Mouse (Mus musculus) stomach, embryonic 14.5 days (tissue): ENCODE results near the gene Gtpbp10. TPM values are rescaled to one million over a fixed set of nuclear protein-coding genes. Genes with fewer than 3 reads are reported as not detected.

Experiments
- ATAC-seq: fragments of 200-750 bp; cut with Nextera tagmentation; 2 replicates; pipeline ENCODE4 v1.8.0; 2017; ENCODE audit warnings: low read depth, moderate TSS enrichment; ENCODE audit not compliant: insufficient number of reproducible peaks, insufficient read depth, low FRiP score
- H3K27ac ChIP-seq: fragments of 300-500 bp; sonication (generic); 2 replicates; pipeline ENCODE4 v1.5.1; 2014; ENCODE audit warnings: mild to moderate bottlenecking, low read length, moderate library complexity, mixed read lengths
- H3K27me3 ChIP-seq: fragments of 300-500 bp; sonication (generic); 2 replicates; pipeline ENCODE4 v1.6.1; 2014; ENCODE audit warnings: low read length, control low read depth, mixed read lengths; ENCODE audit not compliant: control insufficient read depth, insufficient read depth
- H3K36me3 ChIP-seq: fragments of 300-500 bp; sonication (generic); 2 replicates; pipeline ENCODE4 v1.6.1; 2014; ENCODE audit warnings: mild to moderate bottlenecking, control low read depth, low read length, moderate library complexity, mixed read lengths; ENCODE audit not compliant: control insufficient read depth, insufficient read depth
- H3K4me1 ChIP-seq: fragments of 300-500 bp; sonication (generic); 2 replicates; pipeline ENCODE4 v1.6.1; 2014; ENCODE audit warnings: low read length, control low read depth, mixed read lengths; ENCODE audit not compliant: control insufficient read depth, insufficient read depth
- H3K4me2 ChIP-seq: fragments of 300-500 bp; sonication (generic); replicated peaks from 2 replicates; pipeline ENCODE4 v1.6.1; 2014; ENCODE audit warnings: low read depth, low read length, control low read depth
- H3K4me3 ChIP-seq: fragments of 300-500 bp; sonication (generic); 2 replicates; pipeline ENCODE4 v1.5.1; 2014; ENCODE audit warnings: low read depth, low read length, control low read depth
- H3K9ac ChIP-seq: fragments of 300-500 bp; sonication (generic); replicated peaks from 2 replicates; pipeline ENCODE4 v1.6.1; 2014; ENCODE audit warnings: low read depth, mild to moderate bottlenecking, control low read depth, low read length, moderate library complexity, mixed read lengths
- H3K9me3 ChIP-seq: fragments of 300-500 bp; sonication (generic); 2 replicates; pipeline ENCODE4 v1.6.1; 2016; ENCODE audit warnings: low read depth, low read length, control low read depth; ENCODE audit not compliant: control insufficient read depth
- WGBS: fragments of 180-500 bp; shearing (Covaris S2); extraction: QIAGEN DNeasy Blood & Tissue Kit; methylation state at CpG from one replicate; pipeline ENCODE4 v1.1.7; 2014; 5-methylcytosine and 5-hydroxymethylcytosine counted together
- polyA plus RNA-seq: library from polyadenylated mRNA; unstranded; fragments of >200 nt; fragmentation: Nextera tagmentation; extraction: Ambion mirVana; gene quantifications from 2 replicates; pipeline ENCODE4 v1.2.1, GENCODE M21; 2014

The Gtpbp10 gene
- polyA plus RNA-seq, 1 experiment from 2014 or later, result 27.6 TPM

GRCm38 (mm10) chr5:5492163-5492562 is 67.2 kb downstream of the Gtpbp10 start:
- H3K36me3 ChIP-seq, result no peaks in the 10 kb centered on the region
- H3K9me3 ChIP-seq, result no peaks in the 10 kb centered on the region
- no peak overlapping the region for H3K4me3 ChIP-seq
- WGBS, result 92% methylated on average over 4 of the region's 4 CpGs
- H3K27ac ChIP-seq, result no peak overlapping the region
- no peaks in the 10 kb centered on the region for H3K4me1 ChIP-seq
- H3K9ac ChIP-seq, result no peak overlapping the region
- no peak for ATAC-seq
- no peaks in the 10 kb centered on the region for H3K27me3 ChIP-seq
- H3K4me2 ChIP-seq, result no peak overlapping the region

Other genes with a start within 250 kb of the Gtpbp10 start
- 27.4 and 28.3 TPM in 2 replicates for gene Cdk14, start 139.2 kb downstream of the Gtpbp10 start, polyA plus RNA-seq
- gene 1700015F17Rik, start 80.4 kb downstream of the Gtpbp10 start, polyA plus RNA-seq, result not detected in 2 replicates
- 21.4 and 24.6 TPM in 2 replicates for gene Cldn12, start 44.6 kb downstream of the Gtpbp10 start, polyA plus RNA-seq
- gene Gm8773, start 14.3 kb upstream of the Gtpbp10 start, polyA plus RNA-seq, result 1.6 and 2.1 TPM in 2 replicates
- gene Cfap69, start 104.7 kb upstream of the Gtpbp10 start, polyA plus RNA-seq, result 3.4 and 4.0 TPM in 2 replicates
- gene Steap2, start 135.0 kb upstream of the Gtpbp10 start, polyA plus RNA-seq, result 10.0 and 10.6 TPM in 2 replicates
- 12.0 and 14.4 TPM in 2 replicates for gene Steap1, start 189.8 kb upstream of the Gtpbp10 start, polyA plus RNA-seq